Mouse (Mus musculus) embryonic stem cell, embryonic (primary cell): ENCODE data around the gene Rhot1.

Experiments
- CTCF ChIA-PET, 4 experiments: fragments of 300-600 bp in 2 of 4; fragments of 350-600 bp in 2 of 4; sonication (Branson Sonifier 250); formaldehyde crosslinking; loops; one replicate each; lab custom pipeline; 2022; ENCODE audit warnings: inconsistent platforms in 2 of 4; lab: Charles Lee
- POLR2A ChIA-PET, 4 experiments: fragments of 300-600 bp in 2 of 4; fragments of 350-600 bp in 2 of 4; sonication (Branson Sonifier 250); formaldehyde crosslinking; loops; one replicate each; lab custom pipeline; 2022; ENCODE audit warnings: antibody characterized with exemption in 4 of 4, inconsistent platforms in 1 of 4; lab: Charles Lee

Gene Rhot1

DNA sequence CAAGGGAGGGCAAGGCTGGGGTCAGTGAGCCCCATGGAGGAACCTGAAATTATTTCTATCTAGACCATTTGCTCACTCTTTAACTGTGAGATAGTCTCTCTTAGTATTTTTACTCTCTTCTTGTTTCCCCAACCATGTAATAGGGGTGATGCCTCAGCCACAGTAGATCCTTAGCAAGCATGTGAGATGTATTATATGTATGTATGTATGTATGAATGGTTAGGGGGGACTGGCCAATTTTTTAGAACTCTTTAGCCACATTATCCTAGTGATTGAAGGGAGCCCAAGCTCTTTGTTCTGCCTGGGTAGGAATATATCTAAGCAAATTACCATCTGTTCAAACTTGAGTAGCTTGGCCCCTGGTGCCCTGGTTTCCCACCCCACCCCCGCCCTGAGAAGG is 104.6 kb downstream of the Rhot1 start:
- CTCF ChIA-PET, result interaction anchor here in 3 of 4 experiments (0.7 to 2.6 kb wide), 5 partner anchors 10 to 38 kb away, joined by 5 to 8 read pairs (median 7); partner anchors contain the start of gene Rhbdl3 (in 1 of the 3)
- POLR2A ChIA-PET, result interaction anchor here in 2 of 4 experiments (0.9 to 2.1 kb wide), 2 partner anchors 13 to 17 kb away, joined by 4 read pairs; partner anchors contain the start of gene Rhbdl3 (in 1 of the 2)

DNA sequence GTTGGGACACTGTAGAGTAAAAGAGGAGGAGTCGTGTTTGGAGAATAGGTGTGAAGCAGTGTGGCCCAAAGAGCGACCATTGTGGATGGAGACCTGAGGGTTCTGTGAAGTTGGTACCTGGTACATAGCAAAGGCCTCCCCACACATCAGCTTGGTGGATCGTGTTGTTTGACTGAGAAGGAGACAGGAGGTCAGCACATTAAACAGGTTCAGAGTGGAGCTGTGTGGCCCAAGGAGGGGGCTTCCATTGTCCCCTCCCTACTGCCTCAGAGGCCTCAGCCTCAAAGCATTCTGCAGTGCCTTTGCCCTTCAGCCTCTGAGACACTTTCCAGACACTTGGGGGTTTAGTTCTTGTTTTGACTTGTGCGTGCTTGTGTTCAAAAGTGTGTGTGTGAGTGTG is 105.1 kb downstream of the Rhot1 start:
- ChIA-PET CTCF (interaction anchor here in 1 of 4 experiments (2.6 kb wide), 1 partner anchor 10 kb away, joined by 6 read pairs; no protein-coding TSS in a partner anchor), POLR2A (no interaction called here)

DNA sequence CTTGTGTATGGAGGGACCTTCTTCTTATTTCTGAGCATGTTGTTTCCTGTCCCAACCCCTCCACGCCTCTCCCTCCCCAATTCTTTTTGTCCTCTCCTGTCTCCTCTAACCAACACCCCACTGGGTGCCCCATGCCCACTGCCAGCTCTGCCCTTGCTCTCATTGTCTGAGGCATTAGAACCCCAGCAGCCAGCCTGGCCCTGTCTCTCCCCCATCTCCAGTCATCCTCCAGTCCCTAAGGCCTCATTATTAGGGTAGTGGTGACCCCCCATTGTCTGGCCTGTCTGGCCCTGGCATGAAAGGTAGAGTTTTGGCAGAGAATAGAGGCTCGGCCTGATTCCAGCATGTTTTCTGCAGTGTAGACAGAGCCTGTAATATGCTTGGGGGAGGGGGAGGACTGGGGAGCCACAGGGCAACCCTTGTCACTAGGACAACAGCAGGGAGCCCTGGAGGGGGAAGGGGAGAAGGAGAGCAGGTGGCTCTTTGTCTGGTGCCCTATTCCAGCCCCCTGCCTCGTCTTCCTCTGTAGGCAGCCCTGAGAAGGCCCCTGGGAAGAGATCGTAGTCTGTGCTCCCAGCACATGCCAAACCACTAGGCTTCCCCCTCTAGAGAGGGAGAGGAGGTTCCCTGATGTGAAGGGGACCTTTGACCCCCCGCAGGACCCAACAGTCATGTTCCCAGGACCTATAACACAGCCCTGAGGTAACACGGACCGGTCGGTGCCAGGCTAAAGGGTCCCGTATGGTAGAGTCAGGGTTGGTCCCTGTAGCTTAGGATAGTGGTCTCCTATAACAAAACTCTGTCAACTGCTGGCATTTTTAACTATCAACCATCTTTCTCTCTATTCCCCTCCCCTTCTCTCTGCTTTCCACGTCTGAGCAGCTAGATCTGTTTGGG is 107.2 kb downstream of the Rhot1 start:
- POLR2A ChIA-PET, result interaction anchor here in 2 of 4 experiments (0.7 to 1.1 kb wide), 3 partner anchors 10 to 624 kb away, joined by 3 to 6 read pairs (median 4); no protein-coding TSS in a partner anchor
- CTCF ChIA-PET, result interaction anchor here in 2 of 4 experiments (0.5 to 0.6 kb wide), 2 partner anchors 12 to 13 kb away, joined by 8 to 11 read pairs; no protein-coding TSS in a partner anchor
